In the genomic region with DNA sequence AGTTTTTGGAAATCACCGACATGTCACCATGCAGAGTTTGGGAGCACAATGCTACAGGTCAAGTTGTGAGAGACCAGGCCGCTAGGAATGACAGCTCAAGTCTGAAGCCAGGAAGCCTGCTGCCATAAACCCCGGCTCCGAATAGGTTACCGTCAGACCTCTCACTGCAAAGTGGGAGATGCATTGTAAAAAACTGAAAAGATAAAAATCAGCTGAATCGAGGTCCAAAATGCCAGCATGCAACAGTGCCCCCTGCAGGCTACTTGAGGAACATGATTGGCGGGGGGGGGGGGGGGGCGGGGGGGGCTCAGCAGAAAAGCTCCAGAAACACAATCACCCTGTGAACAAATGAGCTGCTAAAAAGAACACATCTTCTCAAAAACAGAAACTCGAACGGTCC, we compare ENCODE assay signal across 8 mouse cellular contexts. TPM values are rescaled to one million over a fixed set of nuclear protein-coding genes. Genes with fewer than 3 reads are reported as not detected.
DNase-seq lines count a peak whose midpoint lies in the region; ATAC-seq and TF ChIP-seq lines count a peak whose summit lies in the region.

No protein-coding gene starts in this region.

- TF ChIP-seq POLR2A in small intestine, adult 2 months (IDR thresholded peaks at IDR 0.05; ENCODE audit: low read depth, low read length) = no peak

- peak; percentile 38; the same call in 1 of the 2 replicates for TF ChIP-seq CTCF in small intestine, adult 2 months (IDR thresholded peaks at IDR 0.05; ENCODE audit: extremely low read depth, insufficient read length, insufficient replicate concordance, low read depth, low read length)

- H3K27me3 ChIP-seq in midbrain, embryonic 14.5 days (ENCODE audit: control insufficient read depth, insufficient read depth, low read length) = no peaks in the 10 kb centered on the region
- H3K27me3 ChIP-seq in midbrain, embryonic 11.5 days (ENCODE audit: control insufficient read depth, insufficient read depth, low read length) = no peaks in the 10 kb centered on the region; the same call in 1 of the 2 replicates
- no peaks in the 10 kb centered on the region for H3K27me3 ChIP-seq in small intestine, adult 2 months (ENCODE audit: control insufficient read depth, insufficient read depth, low read length)

- no peaks in the 10 kb centered on the region for H3K36me3 ChIP-seq in midbrain, embryonic 14.5 days (ENCODE audit: control insufficient read depth, insufficient read depth, low read length)
- H3K36me3 ChIP-seq in midbrain, embryonic 11.5 days (ENCODE audit: control insufficient read depth, insufficient read depth, low read length) = no peaks in the 10 kb centered on the region
- H3K36me3 ChIP-seq in small intestine, adult 2 months (ENCODE audit: control insufficient read depth, insufficient read depth, low read length) = no peaks in the 10 kb centered on the region

- intact Hi-C loops in gastrocnemius, postnatal 36 days (cut with DNase I) = loop anchor here (5.0 kb wide), 1 partner anchor 351 kb away; no protein-coding TSS in a partner anchor

- no peak overlapping the region for H3K27ac ChIP-seq in midbrain, embryonic 14.5 days (replicated peaks; ENCODE audit: low read depth, low read length)
- H3K27ac ChIP-seq in midbrain, embryonic 11.5 days (ENCODE audit: low read depth, low read length) = no peak overlapping the region
- H3K27ac ChIP-seq in small intestine, adult 2 months (ENCODE audit: insufficient read depth, low read depth, low read length) = no peak overlapping the region

- H3K4me1 ChIP-seq in midbrain, embryonic 14.5 days (ENCODE audit: control insufficient read depth, insufficient read depth, low read length) = peaks cover 4% of the 10 kb centered on the region
- H3K4me1 ChIP-seq in midbrain, embryonic 11.5 days (ENCODE audit: control insufficient read depth, insufficient read depth, low read length) = no peaks in the 10 kb centered on the region
- no peaks in the 10 kb centered on the region for H3K4me1 ChIP-seq in small intestine, adult 2 months (ENCODE audit: control insufficient read depth, insufficient read depth, insufficient read length, low read length)

- no peaks in the 10 kb centered on the region for H3K9me3 ChIP-seq in midbrain, embryonic 14.5 days (ENCODE audit: control insufficient read depth, low read length)
- no peaks in the 10 kb centered on the region for H3K9me3 ChIP-seq in midbrain, embryonic 11.5 days (ENCODE audit: control insufficient read depth, low read length)

- peak; percentile 41 for DNase-seq in gastrocnemius, postnatal 10 days
- DNase-seq in gastrocnemius, postnatal 36 days = no peak
- peak; percentile 74 for DNase-seq in midbrain, embryonic 14.5 days
- no peak for DNase-seq in midbrain, embryonic 11.5 days (ENCODE audit: low spot score, missing footprints)
- peak; percentile 37 to 54 for DNase-seq in cerebellum, postnatal 36 days
- no peak for DNase-seq in heart, adult 11 months
- no peak for DNase-seq in gastrocnemius, postnatal 25 days

- no peak overlapping the region for H3K4me2 ChIP-seq in midbrain, embryonic 14.5 days (ENCODE audit: low read length)
- H3K4me2 ChIP-seq in midbrain, embryonic 11.5 days = no peak overlapping the region

- H3K4me3 ChIP-seq in midbrain, embryonic 14.5 days (replicated peaks; ENCODE audit: low read depth, low read length) = no peak overlapping the region
- H3K4me3 ChIP-seq in midbrain, embryonic 11.5 days (ENCODE audit: low read depth, low read length) = no peak overlapping the region
- no peak overlapping the region for H3K4me3 ChIP-seq in small intestine, adult 2 months (ENCODE audit: low read depth, low read length)

- H3K9ac ChIP-seq in midbrain, embryonic 14.5 days (replicated peaks; ENCODE audit: low read length) = no peak overlapping the region
- H3K9ac ChIP-seq in midbrain, embryonic 11.5 days (ENCODE audit: low read length) = no peak overlapping the region

- WGBS in midbrain, embryonic 14.5 days = 39% methylated on average over 8 of the region's 10 CpGs
- 57% methylated on average over 9 of the region's 10 CpGs for WGBS in midbrain, embryonic 11.5 days
- 25% methylated on average over 10 of the region's 10 CpGs for WGBS in small intestine, adult 2 months

- no peak for ATAC-seq in midbrain, embryonic 14.5 days (ENCODE audit: low FRiP score, low TSS enrichment)
- ATAC-seq in midbrain, embryonic 11.5 days (ENCODE audit: low FRiP score) = no peak

RNA-seq across cellular contexts. Expression of gene Aipl1, which starts 13.7 kb away (rescaled TPM):
- total RNA-seq in gastrocnemius, postnatal 10 days (2021) = under 1 TPM; 0.16 to 0.23 TPM
- total RNA-seq in gastrocnemius, postnatal 36 days (2021) = not detected
- polyA plus RNA-seq in midbrain, embryonic 14.5 days (2014; fragmentation: Nextera tagmentation; extraction: Ambion mirVana) = 0.23 and 0.29 TPM in 2 replicates
- 0.15 and 0.44 TPM in 2 replicates for polyA plus RNA-seq in midbrain, embryonic 11.5 days (2014; fragmentation: Nextera tagmentation; extraction: Ambion mirVana)
- polyA plus RNA-seq in small intestine, adult 2 months (2012; rRNA removed) = 0.11 and 0.14 TPM in 2 replicates
- not detected for total RNA-seq in gastrocnemius, postnatal 25 days (2021)

RNA-seq across cellular contexts. Expression of gene Pimreg, which starts 18.3 kb away (rescaled TPM):
- total RNA-seq in gastrocnemius, postnatal 10 days (2021) = 10 to 100 TPM in 1 of 2 experiments, 1 to 10 TPM in 1; 9.8 to 12.4 TPM
- under 1 TPM; 0.62 to 0.71 TPM for total RNA-seq in gastrocnemius, postnatal 36 days (2021)
- polyA plus RNA-seq in midbrain, embryonic 14.5 days (2014; fragmentation: Nextera tagmentation; extraction: Ambion mirVana) = 26.5 and 39.3 TPM in 2 replicates
- 201 and 214 TPM in 2 replicates for polyA plus RNA-seq in midbrain, embryonic 11.5 days (2014; fragmentation: Nextera tagmentation; extraction: Ambion mirVana)
- 0.81 and 1.4 TPM in 2 replicates for polyA plus RNA-seq in small intestine, adult 2 months (2012; rRNA removed)
- under 1 TPM; 0.64 to 0.70 TPM for total RNA-seq in gastrocnemius, postnatal 25 days (2021)

Comparison
In these comparisons a context has a peak if more than half of its experiments do, and no peak if none do; other contexts are left out.
1. DNase-seq: peak in gastrocnemius, postnatal 10 days (single experiment), midbrain, embryonic 14.5 days (single experiment) and cerebellum, postnatal 36 days (2 of 2); none in gastrocnemius, postnatal 36 days (0 of 2), midbrain, embryonic 11.5 days (single experiment), heart, adult 11 months (single experiment) and gastrocnemius, postnatal 25 days (single experiment).
2. RNA of gene Pimreg, which starts 18.3 kb away (total RNA-seq): 9.8 to 12.4 TPM in gastrocnemius, postnatal 10 days; 0.62 to 0.71 TPM in gastrocnemius, postnatal 36 days and 0.64 to 0.70 TPM in gastrocnemius, postnatal 25 days; every median in the first group is over 4 times any median in the second.